Mouse (Mus musculus) hindbrain, embryonic 14.5 days (tissue): Measurements from ENCODE around the gene Fam3a. TPM values are rescaled to one million over a fixed set of nuclear protein-coding genes. Genes with fewer than 3 reads are reported as not detected.

Source experiments
- ATAC-seq: fragments of 200-750 bp; cut with Nextera tagmentation; 2 replicates; pipeline ENCODE4 v1.8.0; 2017; ENCODE audit warnings: moderate number of reproducible peaks, mild to moderate bottlenecking, moderate TSS enrichment, moderate library complexity; ENCODE audit not compliant: low FRiP score
- DNase-seq: peaks from one replicate; pipeline ENCODE4 v3.0.0-alpha.2; 2015; ENCODE audit warnings: low spot score
- H3K27ac ChIP-seq: fragments of 300-500 bp; sonication (generic); 2 replicates; pipeline ENCODE4 v1.5.1; 2014; ENCODE audit warnings: mild to moderate bottlenecking, moderate library complexity
- H3K27me3 ChIP-seq: fragments of 300-500 bp; sonication (generic); 2 replicates; pipeline ENCODE4 v1.6.1; 2014; ENCODE audit warnings: mild to moderate bottlenecking, low read length, mixed read lengths; ENCODE audit not compliant: control insufficient read depth, insufficient read depth
- H3K36me3 ChIP-seq: fragments of 300-500 bp; sonication (generic); replicated peaks from 2 replicates; pipeline ENCODE4 v1.6.1; 2014; ENCODE audit not compliant: control insufficient read depth, insufficient read depth
- H3K4me1 ChIP-seq: fragments of 300-500 bp; sonication (generic); replicated peaks from 2 replicates; pipeline ENCODE4 v1.6.1; 2014; ENCODE audit warnings: antibody characterized with exemption, low read length, mixed read lengths; ENCODE audit not compliant: control insufficient read depth, insufficient read depth
- H3K4me2 ChIP-seq: fragments of 300-500 bp; sonication (generic); replicated peaks from 2 replicates; pipeline ENCODE4 v1.6.1; 2014; ENCODE audit warnings: mild to moderate bottlenecking, moderate library complexity
- H3K4me3 ChIP-seq: fragments of 300-500 bp; sonication (generic); replicated peaks from 2 replicates; pipeline ENCODE4 v1.5.1; 2014; ENCODE audit warnings: mild to moderate bottlenecking, low read length
- H3K9ac ChIP-seq: fragments of 300-500 bp; sonication (generic); 2 replicates; pipeline ENCODE4 v1.6.1; 2014
- H3K9me3 ChIP-seq: fragments of 300-500 bp; sonication (generic); 2 replicates; pipeline ENCODE4 v1.6.1; 2016; ENCODE audit warnings: low read length; ENCODE audit not compliant: control insufficient read depth
- WGBS: fragments of 180-500 bp; shearing (Covaris S2); extraction: QIAGEN DNeasy Blood & Tissue Kit; methylation state at CpG from one replicate; pipeline ENCODE4 v1.1.7; 2014; 5-methylcytosine and 5-hydroxymethylcytosine counted together
- polyA plus RNA-seq: library from polyadenylated mRNA; unstranded; fragments of >200 nt; fragmentation: Nextera tagmentation; extraction: Ambion mirVana; gene quantifications from 2 replicates; pipeline ENCODE4 v1.2.1, GENCODE M21; 2014

The Fam3a gene
- polyA plus RNA-seq: 33.2 and 36.0 TPM in 2 replicates

DNA sequence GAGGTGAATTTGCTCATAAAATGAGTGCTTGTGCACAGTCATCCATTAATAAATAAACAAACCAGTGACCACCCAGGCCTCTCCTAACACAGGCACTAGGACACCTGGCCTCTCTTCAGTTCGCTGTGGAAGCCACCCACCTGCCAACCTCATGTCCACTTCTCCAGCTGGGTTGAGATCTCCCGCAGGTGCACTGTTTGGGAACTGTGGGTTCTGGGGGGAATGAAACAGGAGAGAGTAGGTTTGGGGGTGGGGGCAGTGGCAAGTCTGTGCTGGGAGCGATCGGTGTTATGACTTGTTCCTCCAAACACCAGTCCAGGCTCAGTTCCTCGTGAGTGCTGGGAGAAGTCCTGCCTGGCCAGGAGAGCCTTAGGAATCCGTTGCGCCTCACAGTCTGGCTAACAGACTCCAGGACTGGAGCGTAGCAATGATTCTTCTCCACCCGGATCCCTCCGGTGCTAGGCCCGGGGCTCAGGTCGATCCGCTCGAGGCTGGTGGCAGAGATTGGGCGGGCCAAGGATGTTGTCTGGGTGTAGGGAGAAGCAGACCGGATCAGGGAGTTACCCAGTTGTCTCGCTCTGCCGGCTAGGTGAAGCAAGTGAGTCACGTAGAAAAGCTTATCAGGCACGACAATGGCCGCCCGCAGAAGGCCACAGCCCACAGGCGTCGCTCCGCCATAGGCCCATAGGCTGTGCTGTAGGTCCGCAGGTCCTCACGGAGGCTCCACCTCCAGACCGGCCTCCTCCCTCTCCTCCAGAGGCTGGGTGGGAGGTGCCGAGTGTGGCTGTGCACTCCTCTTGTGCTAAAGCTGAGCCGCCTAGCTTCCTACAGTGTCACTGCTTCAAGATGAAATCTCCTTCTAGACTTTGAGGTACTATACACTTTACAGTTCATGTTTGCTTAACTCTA, at the start of gene Fam3a, which contains the start of gene Ikbkg:
TSS of gene Fam3a (minus strand) at position 738 of the 909 bp plus-strand sequence.
TSS of gene Ikbkg (plus strand) at position 756 of the 909 bp plus-strand sequence.
- H3K4me3 ChIP-seq: peak within 1 kb of the TSS; percentile 55
- 25% methylated on average over 30 of the region's 30 CpGs for WGBS
- H3K4me1 ChIP-seq: no peaks in the 10 kb centered on the region; the same call in 1 of the 2 replicates
- H3K4me2 ChIP-seq: peak within 1 kb of the TSS; percentile 67
- DNase-seq: peak; percentile 71
- no peaks in the 10 kb centered on the region for H3K9me3 ChIP-seq
- H3K27ac ChIP-seq: peak within 1 kb of the TSS; percentile 85
- no peaks in the 10 kb centered on the region for H3K27me3 ChIP-seq
- H3K9ac ChIP-seq: peak within 1 kb of the TSS; percentile 82
- ATAC-seq: peak; percentile 100
- no peaks in the 10 kb centered on the region for H3K36me3 ChIP-seq

DNA sequence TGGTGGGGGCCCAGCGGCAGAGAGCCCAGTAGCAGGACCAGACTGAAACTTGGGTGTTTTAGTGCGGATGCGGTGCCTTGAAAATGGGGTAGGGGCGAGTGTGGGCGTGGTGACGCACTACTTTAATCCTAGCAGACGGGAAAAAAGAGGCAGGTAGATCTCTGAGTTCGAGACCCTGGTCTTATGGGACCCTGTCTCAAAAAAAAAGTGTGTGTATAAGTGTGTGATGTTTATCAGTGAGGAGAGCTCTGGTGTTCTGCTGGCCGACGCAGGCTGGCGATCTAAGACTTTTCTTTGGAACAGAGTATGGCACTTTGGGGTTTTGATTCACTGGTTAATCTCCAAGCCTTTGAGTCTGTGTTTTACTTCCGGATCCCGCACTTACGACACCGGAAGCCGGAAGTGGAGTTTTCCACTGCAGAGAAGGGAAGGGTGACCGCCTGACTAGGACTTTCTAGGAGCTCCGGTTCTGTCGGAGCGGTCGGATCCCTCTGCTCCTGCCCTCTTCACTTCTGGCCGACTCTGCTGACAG, 36.3 kb upstream of the Fam3a start:
- Histone ChIP-seq H3K27me3 (no peaks in the 10 kb centered on the region), H3K36me3 (peaks cover 15% of the 10 kb centered on the region; the same call in 1 of the 2 replicates), H3K4me1 (peaks cover 4% of the 10 kb centered on the region; the same call in 1 of the 2 replicates), H3K9ac (peak overlapping the region; percentile 58), H3K27ac (peak overlapping the region; percentile 84), H3K4me3 (peak overlapping the region; percentile 54), H3K9me3 (no peaks in the 10 kb centered on the region), H3K4me2 (peak overlapping the region; percentile 61)
- peak; percentile 78 for DNase-seq
- WGBS: 21% methylated on average over 22 of the region's 22 CpGs
- peak; percentile 70 for ATAC-seq

DNA sequence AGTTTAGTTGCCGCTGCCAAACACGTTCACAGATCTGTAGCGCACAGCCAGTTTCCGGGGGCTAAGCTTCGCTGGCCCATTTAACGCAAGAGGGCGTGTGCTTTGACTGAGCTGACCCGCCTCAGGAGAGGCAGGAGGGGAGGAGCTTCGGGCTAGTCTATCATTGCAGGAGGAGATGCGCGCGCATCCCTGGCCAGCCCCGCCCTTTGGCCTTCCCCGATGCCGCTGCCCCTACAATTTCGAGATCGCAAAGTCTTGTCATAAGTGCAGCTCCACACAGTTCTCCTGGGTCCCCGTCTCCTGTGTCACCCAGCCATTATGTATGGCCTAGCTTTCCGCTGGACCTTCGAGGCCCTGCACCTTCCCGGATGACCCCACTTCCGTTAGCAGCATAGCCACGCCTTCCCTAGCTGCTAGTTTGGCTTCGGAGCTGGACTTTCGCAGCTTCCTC, 35.8 kb upstream of the Fam3a start, which contains the start of gene G6pdx:
TSS of gene G6pdx (minus strand) at position 369 of the 451 bp plus-strand sequence.
- Histone ChIP-seq H3K4me1 (peaks cover 4% of the 10 kb centered on the region; the same call in 1 of the 2 replicates), H3K9ac (peak within 1 kb of the TSS; percentile 58), H3K4me2 (peak within 1 kb of the TSS; percentile 61), H3K27ac (peak within 1 kb of the TSS; percentile 84), H3K27me3 (no peaks in the 10 kb centered on the region), H3K4me3 (peak within 1 kb of the TSS; percentile 54), H3K9me3 (no peaks in the 10 kb centered on the region), H3K36me3 (peaks cover 10% of the 10 kb centered on the region; the same call in 1 of the 2 replicates)
- DNase-seq (peak; percentile 78), ATAC-seq (peak; percentile 88)
- 20% methylated on average over 25 of the region's 25 CpGs for WGBS

DNA sequence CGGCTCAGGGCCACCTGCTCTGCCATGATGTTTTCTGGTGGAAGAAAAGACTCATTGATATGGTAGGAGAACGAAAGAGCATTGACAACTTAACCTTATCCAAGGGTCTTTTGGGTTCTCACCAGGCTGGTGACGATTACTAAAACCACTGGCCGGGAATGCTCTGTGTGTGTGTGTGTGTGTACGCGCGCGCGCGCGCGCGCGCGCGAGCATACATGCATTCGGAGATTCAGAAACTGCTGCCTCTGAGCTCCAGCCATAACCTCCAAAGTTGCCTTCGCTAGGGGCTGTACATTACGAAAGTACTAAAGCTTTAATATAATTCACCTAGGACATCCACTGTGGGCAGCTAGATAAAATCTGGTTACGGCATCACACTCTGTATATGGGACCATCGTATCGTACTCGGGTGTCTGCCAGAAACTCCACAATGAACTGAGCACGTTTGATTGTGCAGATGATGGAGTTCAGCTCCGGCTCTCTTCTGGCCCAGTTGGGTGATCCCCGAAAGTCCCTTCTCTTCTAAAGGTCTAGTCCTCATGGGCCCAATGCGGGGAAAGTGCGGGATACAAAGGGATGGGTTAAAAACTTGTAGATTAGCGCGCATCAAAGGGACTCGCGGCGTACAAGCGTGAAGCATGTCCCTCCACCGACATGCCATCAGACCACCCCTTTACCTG, 35.2 kb upstream of the Fam3a start:
- no peaks in the 10 kb centered on the region for H3K27me3 ChIP-seq
- peak overlapping the region; percentile 61 for H3K4me2 ChIP-seq
- H3K27ac ChIP-seq: peak overlapping the region; percentile 84
- H3K36me3 ChIP-seq: 0 out of 2 replicates have a peak, but pooled peaks cover 8% of the 10 kb centered on the region
- DNase-seq (peak; percentile 33), ATAC-seq (peak; percentile 14)
- no peaks in the 10 kb centered on the region for H3K9me3 ChIP-seq
- H3K4me3 ChIP-seq: peak overlapping the region; percentile 54
- peaks cover 4% of the 10 kb centered on the region; the same call in 1 of the 2 replicates for H3K4me1 ChIP-seq
- peak overlapping the region; percentile 57; the same call in 1 of the 2 replicates for H3K9ac ChIP-seq
- 29% methylated on average over 35 of the region's 35 CpGs for WGBS

DNA sequence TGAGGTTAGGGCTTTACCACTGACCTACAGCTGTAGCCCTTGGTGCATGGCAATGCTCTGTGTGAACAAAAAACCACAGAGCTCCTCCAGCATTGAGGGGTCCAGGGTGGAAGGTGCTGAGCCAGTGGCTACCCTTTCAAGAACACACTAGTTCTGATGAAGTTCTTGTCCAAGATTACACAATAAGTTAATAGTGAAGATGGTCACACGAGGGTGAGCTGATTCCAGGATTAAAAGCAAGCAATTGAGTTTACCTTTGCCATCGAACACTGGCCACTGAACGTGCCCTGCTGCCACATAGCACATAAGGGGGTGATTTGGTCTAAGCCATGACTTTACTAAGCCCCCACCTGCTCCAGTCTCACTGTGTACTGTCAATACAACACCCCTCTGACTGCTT, 34.0 kb upstream of the Fam3a start:
- Histone ChIP-seq H3K4me2 (no peak overlapping the region), H3K9me3 (no peaks in the 10 kb centered on the region), H3K27me3 (no peaks in the 10 kb centered on the region), H3K4me3 (no peak overlapping the region), H3K27ac (no peak overlapping the region), H3K36me3 (no peaks in the 10 kb centered on the region), H3K9ac (no peak overlapping the region), H3K4me1 (peaks cover 4% of the 10 kb centered on the region; the same call in 1 of the 2 replicates)
- DNase-seq (no peak), ATAC-seq (no peak)
- 79% methylated on average over 3 of the region's 3 CpGs for WGBS

DNA sequence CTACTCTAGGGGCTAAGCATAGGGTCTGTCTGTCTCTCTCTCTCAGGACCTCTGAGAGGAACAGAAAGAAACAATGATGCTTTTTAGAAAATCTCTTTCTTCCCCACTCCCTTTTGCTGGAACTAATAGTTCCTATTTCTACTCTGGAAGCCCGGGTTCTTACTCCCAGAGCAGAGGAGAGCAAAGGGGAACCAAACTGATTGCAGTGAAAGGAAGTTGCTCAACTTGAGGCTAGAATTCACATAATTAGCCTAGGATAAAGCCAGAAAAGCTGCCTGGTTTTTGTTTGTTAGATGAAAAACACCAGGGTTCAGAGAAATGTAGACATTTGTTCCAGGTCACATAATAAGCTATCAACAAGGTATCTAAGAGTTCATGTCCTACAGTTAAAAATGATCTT, 33.2 kb upstream of the Fam3a start:
- DNase-seq (no peak), ATAC-seq (no peak)
- no peak overlapping the region for H3K27ac ChIP-seq
- whole genome bisulfite sequencing: 65% methylated on average over 1 of the region's 1 CpGs
- H3K36me3 ChIP-seq: no peaks in the 10 kb centered on the region
- H3K4me3 ChIP-seq: no peak overlapping the region
- H3K9me3 ChIP-seq: no peaks in the 10 kb centered on the region
- peaks cover 4% of the 10 kb centered on the region; the same call in 1 of the 2 replicates for H3K4me1 ChIP-seq
- H3K27me3 ChIP-seq: no peaks in the 10 kb centered on the region
- no peak overlapping the region for H3K4me2 ChIP-seq
- H3K9ac ChIP-seq: no peak overlapping the region

DNA sequence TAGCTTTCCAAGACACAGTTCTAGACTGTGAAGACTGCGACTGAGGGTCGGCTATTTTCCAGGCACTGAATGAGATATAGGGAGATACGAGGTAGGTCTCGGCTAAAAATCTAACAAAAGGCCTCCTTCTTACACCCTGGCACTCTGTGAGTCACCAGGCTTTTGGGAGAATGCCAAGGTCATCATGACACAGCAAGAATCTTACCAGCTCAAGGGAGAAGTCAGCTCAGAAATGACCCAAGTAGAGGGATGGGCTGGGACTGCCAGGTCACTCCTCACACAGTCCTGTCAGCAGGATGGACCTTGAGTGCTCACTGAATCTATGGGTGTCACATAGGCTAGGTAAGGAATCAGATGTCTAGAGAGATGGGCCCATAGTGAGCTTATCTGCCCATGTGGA, 32.1 kb upstream of the Fam3a start:
- 90% methylated on average over 4 of the region's 4 CpGs for WGBS
- no peak overlapping the region for H3K4me2 ChIP-seq
- no peak for DNase-seq
- H3K36me3 ChIP-seq: no peaks in the 10 kb centered on the region
- ATAC-seq: no peak
- no peaks in the 10 kb centered on the region for H3K27me3 ChIP-seq
- no peak overlapping the region for H3K27ac ChIP-seq
- peaks cover 1% of the 10 kb centered on the region; the same call in 1 of the 2 replicates for H3K4me1 ChIP-seq
- H3K4me3 ChIP-seq: no peak overlapping the region
- no peaks in the 10 kb centered on the region for H3K9me3 ChIP-seq
- H3K9ac ChIP-seq: no peak overlapping the region

DNA sequence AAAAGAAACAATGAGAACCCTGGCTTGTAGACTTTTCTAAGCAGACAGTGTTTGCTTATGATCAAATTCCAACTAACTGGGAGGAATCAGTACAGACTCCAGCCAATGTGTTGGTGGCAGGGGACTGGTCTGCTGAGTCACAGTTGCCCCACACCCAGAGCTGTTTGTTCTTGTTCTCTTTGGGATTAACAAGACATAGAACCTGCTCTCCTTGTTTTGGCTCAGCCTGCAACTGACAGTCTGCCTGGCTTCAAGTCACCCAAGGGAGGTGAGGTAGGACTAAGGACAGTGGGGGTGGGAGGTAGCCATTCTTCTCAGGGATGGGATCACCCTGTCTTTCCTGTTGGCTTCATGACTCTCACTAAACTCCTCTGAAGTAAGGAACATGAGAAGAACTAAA, 31.4 kb upstream of the Fam3a start:
- Histone ChIP-seq H3K27ac (no peak overlapping the region), H3K36me3 (no peaks in the 10 kb centered on the region), H3K4me2 (no peak overlapping the region), H3K27me3 (no peaks in the 10 kb centered on the region), H3K9ac (no peak overlapping the region), H3K4me3 (no peak overlapping the region), H3K9me3 (no peaks in the 10 kb centered on the region), H3K4me1 (no peaks in the 10 kb centered on the region)
- ATAC-seq (no peak), DNase-seq (no peak)
